Mouse (Mus musculus): ENCODE results near the gene Shank3. TPM values are rescaled to one million over a fixed set of nuclear protein-coding genes. Genes with fewer than 3 reads are reported as not detected.

Shank3 gene
- total RNA-seq (2023; ENCODE audit: inconsistent age): 0.26 TPM in 1 of 4 replicates, not detected in the others

DNA sequence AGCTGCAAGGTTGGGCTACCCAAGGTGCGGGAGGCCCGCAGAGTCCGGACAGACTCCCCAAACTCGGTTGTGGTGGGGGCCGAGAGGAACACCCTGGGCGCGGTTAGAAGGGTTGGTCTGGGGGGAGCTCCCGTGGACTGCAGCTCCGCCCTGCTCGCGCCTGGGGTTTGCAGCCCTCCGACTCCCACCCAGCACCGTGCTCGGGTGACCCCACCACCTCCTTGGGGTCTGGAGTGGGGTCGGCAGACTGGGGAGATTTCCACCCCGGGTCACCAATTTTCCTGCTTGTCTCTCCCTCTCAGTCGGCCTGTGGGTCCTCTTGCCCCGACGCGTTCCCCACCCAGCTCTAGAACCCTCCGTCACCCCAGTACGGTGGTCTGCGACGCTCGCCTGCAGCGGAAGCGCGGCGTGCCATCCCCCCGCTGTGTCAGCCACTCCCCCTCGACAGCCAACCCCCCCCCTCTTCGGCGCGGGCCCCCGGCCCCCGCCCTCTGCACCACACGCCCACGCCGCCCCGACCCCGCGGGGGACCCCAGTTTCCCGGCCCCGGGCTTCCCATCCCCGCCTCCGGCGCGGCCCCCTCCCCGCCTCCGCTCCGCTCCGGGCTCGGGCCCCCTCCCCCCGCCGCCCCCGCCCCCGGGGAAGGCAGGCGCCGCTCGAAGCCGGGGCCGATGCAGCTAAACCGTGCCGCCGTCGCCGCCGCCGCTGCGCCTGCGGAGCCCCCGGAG is at the start of gene Shank3:
Gene Shank3 (plus strand): TSS at position 663 of the 728 bp plus-strand sequence.

DNA sequence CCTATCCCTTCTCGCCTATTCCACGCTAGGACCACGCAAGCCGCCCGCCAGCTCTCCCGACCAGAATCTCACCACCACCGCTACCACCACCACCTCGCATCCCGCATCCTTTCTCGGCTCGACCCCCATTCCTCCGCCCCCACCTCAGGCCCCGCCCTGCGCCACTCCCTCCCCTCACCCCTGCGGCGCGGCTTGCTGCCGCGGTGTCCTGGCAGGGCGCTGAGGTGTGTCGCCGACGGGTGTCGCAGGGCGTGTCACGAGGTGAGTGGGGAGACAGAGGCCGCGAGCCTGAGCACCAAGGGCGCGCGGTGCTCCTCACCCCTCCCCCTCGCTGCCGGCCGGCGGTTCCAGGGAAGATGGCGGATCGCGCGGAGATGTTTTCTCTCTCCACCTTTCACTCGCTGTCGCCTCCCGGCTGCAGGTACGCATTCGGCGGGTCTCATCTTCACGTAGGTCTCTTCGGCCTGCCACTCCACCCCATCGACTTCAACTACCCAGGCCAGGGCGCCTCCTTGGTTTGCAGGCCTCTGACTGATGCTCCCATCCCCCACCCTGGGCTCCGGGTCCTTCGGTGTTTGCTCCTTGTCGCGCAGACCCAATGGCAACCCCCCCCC is 45.5 kb upstream of the Shank3 start, which contains the start of gene Mapk8ip2:
Gene Mapk8ip2 (plus strand): TSS at position 49 of the 614 bp plus-strand sequence.

DNA sequence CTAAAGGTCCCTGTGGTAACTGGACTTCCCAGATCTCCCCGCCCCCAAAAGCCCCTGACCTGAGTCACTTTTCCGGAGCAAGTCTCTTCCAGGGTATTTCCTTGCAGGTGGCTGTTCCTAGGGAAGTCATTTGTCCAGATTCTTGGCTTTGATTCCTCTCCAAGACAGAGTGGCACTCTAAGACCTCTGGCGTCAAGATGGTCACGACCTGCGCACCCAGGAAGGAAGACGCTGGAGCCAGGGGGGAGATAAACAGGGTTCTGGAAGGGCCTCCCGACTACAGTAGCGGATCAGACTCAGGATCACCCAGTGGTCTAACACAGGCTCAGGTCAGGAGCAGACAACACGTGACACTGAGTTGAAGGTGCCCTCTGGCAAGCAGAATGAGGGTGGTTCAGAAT is 22.3 kb upstream of the Shank3 start, which contains the start of gene Arsa:
Gene Arsa (minus strand): TSS at position 335 of the 401 bp plus-strand sequence.

DNA sequence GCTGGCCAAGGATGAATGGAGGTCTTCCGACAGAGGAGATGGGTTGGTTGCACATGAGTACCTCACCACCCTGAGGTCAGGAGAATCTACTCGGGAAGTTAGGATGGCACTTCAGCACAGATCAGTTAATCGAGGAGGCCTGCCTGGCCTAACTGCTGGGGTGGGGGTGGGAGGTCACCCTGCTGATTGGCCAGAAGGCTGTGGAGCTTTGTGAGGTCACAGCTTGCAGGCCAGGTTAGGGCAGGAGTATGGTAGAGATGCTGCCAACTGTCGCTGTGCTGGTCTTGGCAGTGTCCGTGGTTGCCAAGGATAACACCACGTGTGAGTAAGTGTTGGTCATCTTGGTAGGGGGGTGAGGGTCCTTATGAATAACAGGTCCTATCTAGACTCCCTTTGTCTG is 68.7 kb downstream of the Shank3 start, which contains the start of gene Acr:
Gene Acr (plus strand): TSS at position 213 of the 400 bp plus-strand sequence.

DNA sequence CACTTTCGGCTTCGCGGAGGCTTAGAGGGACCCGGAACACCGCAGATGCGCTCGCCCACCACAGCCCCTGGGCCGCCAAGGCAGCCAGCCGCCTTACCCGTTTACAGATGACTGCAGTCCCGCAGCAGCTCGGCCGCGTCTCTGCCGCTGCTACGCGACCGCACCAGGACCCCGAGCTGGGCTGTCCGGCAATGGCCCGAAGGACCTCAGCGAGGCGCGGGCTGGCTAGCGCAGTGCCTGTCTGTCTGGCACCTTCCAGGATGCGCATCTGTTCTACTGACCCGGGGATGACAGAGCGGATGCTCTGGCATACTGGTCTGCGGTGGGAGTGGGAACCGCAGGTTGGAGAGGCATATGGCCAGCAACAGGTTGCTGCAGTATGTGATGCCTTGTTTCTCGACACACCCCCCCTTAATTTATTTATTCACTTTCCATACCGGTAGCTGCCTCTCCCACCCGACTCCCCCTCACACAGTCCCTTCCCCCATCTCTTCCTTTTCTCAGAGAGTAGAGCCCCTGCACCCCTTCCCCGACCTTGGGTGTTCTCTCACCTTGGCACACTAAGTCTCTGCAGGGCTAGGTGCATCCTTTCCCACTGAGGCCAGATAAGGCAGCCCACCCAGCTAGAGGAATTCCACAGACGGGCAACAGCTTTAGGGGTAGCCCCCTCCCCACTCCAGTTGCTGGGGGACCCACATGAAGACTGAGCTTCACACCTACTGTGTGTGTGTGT is 92.5 kb downstream of the Shank3 start, which contains the start of gene Rabl2:
Gene Rabl2 (minus strand): TSS at position 201 of the 733 bp plus-strand sequence.

Other genes starting within 250 kb of the Shank3 start
- 231 to 274 TPM (median 254 TPM) in 4 replicates for gene Sbf1, start 184.3 kb upstream of the Shank3 start, total RNA-seq (2023; ENCODE audit: inconsistent age)
- not detected in 4 replicates for gene Adm2, start 176.9 kb upstream of the Shank3 start, total RNA-seq (2023; ENCODE audit: inconsistent age)
- not detected in 4 replicates for gene Miox, start 165.2 kb upstream of the Shank3 start, total RNA-seq (2023; ENCODE audit: inconsistent age)
- gene Lmf2, start 144.0 kb upstream of the Shank3 start, total RNA-seq (2023; ENCODE audit: inconsistent age): 40.7 to 60.9 TPM (median 56.0 TPM) in 4 replicates
- gene Ncaph2, start 143.9 kb upstream of the Shank3 start, total RNA-seq (2023; ENCODE audit: inconsistent age): 125 to 135 TPM (median 132 TPM) in 4 replicates
- gene Sco2, start 125.8 kb upstream of the Shank3 start, total RNA-seq (2023; ENCODE audit: inconsistent age): 17.1 to 18.9 TPM (median 18.3 TPM) in 4 replicates
- gene Tymp, start 122.6 kb upstream of the Shank3 start, total RNA-seq (2023; ENCODE audit: inconsistent age): 0.39 to 1.3 TPM (median 0.75 TPM) in 4 replicates
- not detected in 4 replicates for gene Odf3b, start 120.3 kb upstream of the Shank3 start, total RNA-seq (2023; ENCODE audit: inconsistent age)
- not detected in 4 replicates for gene Klhdc7b, start 114.7 kb upstream of the Shank3 start, total RNA-seq (2023; ENCODE audit: inconsistent age)
- not detected in 4 replicates for gene Syce3, start 89.1 kb upstream of the Shank3 start, total RNA-seq (2023; ENCODE audit: inconsistent age)
- 7.3 to 12.6 TPM (median 8.2 TPM) in 4 replicates for gene Cpt1b, start 73.8 kb upstream of the Shank3 start, total RNA-seq (2023; ENCODE audit: inconsistent age)
- 8.6 to 15.8 TPM (median 10.5 TPM) in 4 replicates for gene C730034F03Rik, start 70.0 kb upstream of the Shank3 start, total RNA-seq (2023; ENCODE audit: inconsistent age)
- 1.6 to 2.3 TPM in 2 of 4 replicates, not detected in the others for gene Gm44502, start 69.9 kb upstream of the Shank3 start, total RNA-seq (2023; ENCODE audit: inconsistent age)
- gene Chkb, start 69.7 kb upstream of the Shank3 start, total RNA-seq (2023; ENCODE audit: inconsistent age): 312 to 334 TPM (median 321 TPM) in 4 replicates
- gene Mapk8ip2, start 45.7 kb upstream of the Shank3 start, total RNA-seq (2023; ENCODE audit: inconsistent age): not detected in 4 replicates
- gene Arsa, start 22.2 kb upstream of the Shank3 start, total RNA-seq (2023; ENCODE audit: inconsistent age): 15.7 to 19.9 TPM (median 17.7 TPM) in 4 replicates
- gene Acr, start 68.7 kb downstream of the Shank3 start, total RNA-seq (2023; ENCODE audit: inconsistent age): not detected in 4 replicates
- 3.3 to 5.7 TPM (median 4.6 TPM) in 4 replicates for gene Rabl2, start 92.3 kb downstream of the Shank3 start, total RNA-seq (2023; ENCODE audit: inconsistent age)

All from B cell, adult (primary cell).